Mouse (Mus musculus) midbrain, embryonic 15.5 days (tissue): ENCODE results near the gene Them5. TPM values are rescaled to one million over a fixed set of nuclear protein-coding genes. Genes with fewer than 3 reads are reported as not detected.

ENCODE experiments used
- ATAC-seq: fragments of 200-750 bp; cut with Nextera tagmentation; replicated peaks from 2 replicates; pipeline ENCODE4 v1.8.0; 2017; ENCODE audit warnings: moderate TSS enrichment
- H3K27ac ChIP-seq: fragments of 300-500 bp; sonication (generic); 2 replicates; pipeline ENCODE4 v1.5.1; 2015; ENCODE audit warnings: mild to moderate bottlenecking, inconsistent platforms
- H3K27me3 ChIP-seq: fragments of 300-500 bp; sonication (generic); replicated peaks from 2 replicates; pipeline ENCODE4 v1.6.1; 2015; ENCODE audit warnings: inconsistent platforms
- H3K36me3 ChIP-seq: fragments of 300-500 bp; sonication (generic); replicated peaks from 2 replicates; pipeline ENCODE4 v1.6.1; 2015; ENCODE audit warnings: inconsistent platforms
- H3K4me1 ChIP-seq: fragments of 300-500 bp; sonication (generic); 2 replicates; pipeline ENCODE4 v1.6.1; 2015; ENCODE audit warnings: inconsistent platforms
- H3K4me2 ChIP-seq: fragments of 300-500 bp; sonication (generic); 2 replicates; pipeline ENCODE4 v1.6.1; 2015; ENCODE audit warnings: inconsistent platforms, mild to moderate bottlenecking, moderate library complexity
- H3K4me3 ChIP-seq: fragments of 300-500 bp; sonication (generic); 2 replicates; pipeline ENCODE4 v1.5.1; 2015; ENCODE audit warnings: mild to moderate bottlenecking, inconsistent platforms
- H3K9ac ChIP-seq: fragments of 300-500 bp; sonication (generic); 2 replicates; pipeline ENCODE4 v1.6.1; 2015; ENCODE audit warnings: mild to moderate bottlenecking, inconsistent platforms
- H3K9me3 ChIP-seq: fragments of 300-500 bp; sonication (generic); 2 replicates; pipeline ENCODE4 v1.6.1; 2016; ENCODE audit warnings: inconsistent platforms
- WGBS: fragments of 180-500 bp; shearing (Covaris S2); methylation state at CpG from one replicate; pipeline ENCODE4 v1.1.7; 2015; ENCODE audit warnings: mixed read lengths; 5-methylcytosine and 5-hydroxymethylcytosine counted together
- polyA plus RNA-seq: library from polyadenylated mRNA; unstranded; fragments of >200 nt; fragmentation: Nextera tagmentation; extraction: Ambion mirVana; gene quantifications from 2 replicates; pipeline ENCODE4 v1.2.1, GENCODE M21; 2015

Gene Them5
- polyA plus RNA-seq, 1 experiment from 2014 or later, result not detected

GRCm38 (mm10) chr3:94372641-94373040, 30.7 kb downstream of the Them5 start, which contains the start of gene Rorc:
Gene Rorc, plus strand, starts transcription at chr3:94372794.
- Histone ChIP-seq H3K4me3 (0 out of 2 replicates have a peak within 1 kb of the TSS, but pooled peaks have one; percentile 7), H3K9me3 (no peaks in the 10 kb centered on the region), H3K9ac (no peak within 1 kb of the TSS), H3K36me3 (no peaks in the 10 kb centered on the region), H3K4me1 (peaks cover 22% of the 10 kb centered on the region), H3K27me3 (no peaks in the 10 kb centered on the region), H3K27ac (no peak within 1 kb of the TSS), H3K4me2 (peak within 1 kb of the TSS; percentile 42)
- no peak for ATAC-seq
- 14% methylated on average over 5 of the region's 5 CpGs for WGBS

GRCm38 (mm10) chr3:94373090-94373489, 31.2 kb downstream of the Them5 start:
- ATAC-seq, result peak; percentile 35
- WGBS, result 4% methylated on average over 10 of the region's 10 CpGs
- Histone ChIP-seq H3K9ac (no peak overlapping the region), H3K36me3 (no peaks in the 10 kb centered on the region), H3K27me3 (no peaks in the 10 kb centered on the region), H3K4me2 (peak overlapping the region; percentile 42), H3K27ac (no peak overlapping the region), H3K4me1 (peaks cover 22% of the 10 kb centered on the region), H3K4me3 (0 out of 2 replicates have a peak overlapping the region, but pooled peaks have one; percentile 7), H3K9me3 (no peaks in the 10 kb centered on the region)

GRCm38 (mm10) chr3:94373597-94374011, 31.7 kb downstream of the Them5 start:
- Histone ChIP-seq H3K27ac (no peak overlapping the region), H3K4me3 (no peak overlapping the region), H3K27me3 (no peaks in the 10 kb centered on the region), H3K4me2 (peak overlapping the region; percentile 42), H3K9ac (no peak overlapping the region), H3K36me3 (no peaks in the 10 kb centered on the region), H3K4me1 (peaks cover 22% of the 10 kb centered on the region), H3K9me3 (no peaks in the 10 kb centered on the region)
- ATAC-seq, result peak; percentile 62
- WGBS, result 2% methylated on average over 5 of the region's 5 CpGs

- Histone ChIP-seq H3K9me3 (no peaks in the 10 kb centered on the region), H3K4me3 (no peak overlapping the region), H3K27me3 (no peaks in the 10 kb centered on the region), H3K9ac (no peak overlapping the region), H3K36me3 (no peaks in the 10 kb centered on the region), H3K27ac (no peak overlapping the region), H3K4me1 (peaks cover 22% of the 10 kb centered on the region), H3K4me2 (no peak overlapping the region)
- ATAC-seq, result no peak
These were observed 32.7 kb downstream of the Them5 start for GRCm38 (mm10) chr3:94374636-94375035.

- H3K4me1 ChIP-seq, result peaks cover 23% of the 10 kb centered on the region
- WGBS, result 70% methylated on average over 2 of the region's 2 CpGs
- H3K27me3 ChIP-seq, result no peaks in the 10 kb centered on the region
- no peak for ATAC-seq
- H3K4me3 ChIP-seq, result no peak overlapping the region
- no peaks in the 10 kb centered on the region for H3K9me3 ChIP-seq
- no peaks in the 10 kb centered on the region for H3K36me3 ChIP-seq
- no peak overlapping the region for H3K9ac ChIP-seq
- H3K4me2 ChIP-seq, result no peak overlapping the region
- H3K27ac ChIP-seq, result no peak overlapping the region
These were observed 33.2 kb downstream of the Them5 start for GRCm38 (mm10) chr3:94375146-94375545.

- Histone ChIP-seq H3K27me3 (no peaks in the 10 kb centered on the region), H3K4me1 (peaks cover 24% of the 10 kb centered on the region), H3K4me3 (no peak overlapping the region), H3K4me2 (no peak overlapping the region), H3K36me3 (no peaks in the 10 kb centered on the region), H3K9ac (no peak overlapping the region), H3K27ac (no peak overlapping the region), H3K9me3 (no peaks in the 10 kb centered on the region)
- 49% methylated on average over 5 of the region's 5 CpGs for WGBS
- ATAC-seq, result no peak
These were observed 34.0 kb downstream of the Them5 start for GRCm38 (mm10) chr3:94375861-94376260.

- WGBS, result 22% methylated on average over 13 of the region's 13 CpGs
- Histone ChIP-seq H3K4me2 (no peak overlapping the region), H3K9ac (no peak overlapping the region), H3K9me3 (no peaks in the 10 kb centered on the region), H3K36me3 (no peaks in the 10 kb centered on the region), H3K4me1 (peaks cover 19% of the 10 kb centered on the region), H3K27me3 (no peaks in the 10 kb centered on the region), H3K27ac (no peak overlapping the region), H3K4me3 (no peak overlapping the region)
- ATAC-seq, result no peak
These were observed 35.4 kb downstream of the Them5 start for GRCm38 (mm10) chr3:94377028-94377923.

GRCm38 (mm10) chr3:94379831-94380510, 38.1 kb downstream of the Them5 start:
- Histone ChIP-seq H3K4me1 (0 out of 2 replicates have a peak, but pooled peaks cover 2% of the 10 kb centered on the region), H3K9me3 (no peaks in the 10 kb centered on the region), H3K4me2 (no peak overlapping the region), H3K27ac (no peak overlapping the region), H3K9ac (no peak overlapping the region), H3K4me3 (no peak overlapping the region), H3K36me3 (no peaks in the 10 kb centered on the region), H3K27me3 (no peaks in the 10 kb centered on the region)
- 29% methylated on average over 9 of the region's 9 CpGs for WGBS
- ATAC-seq, result no peak

GRCm38 (mm10) chr3:94382308-94382707, 40.4 kb downstream of the Them5 start:
- Histone ChIP-seq H3K27me3 (no peaks in the 10 kb centered on the region), H3K4me1 (0 out of 2 replicates have a peak, but pooled peaks cover 2% of the 10 kb centered on the region), H3K4me2 (no peak overlapping the region), H3K27ac (no peak overlapping the region), H3K36me3 (no peaks in the 10 kb centered on the region), H3K9ac (no peak overlapping the region), H3K4me3 (no peak overlapping the region), H3K9me3 (no peaks in the 10 kb centered on the region)
- 73% methylated on average over 5 of the region's 5 CpGs for WGBS
- no peak for ATAC-seq

- no peak overlapping the region for H3K9ac ChIP-seq
- WGBS, result 54% methylated on average over 3 of the region's 3 CpGs
- no peak overlapping the region for H3K4me2 ChIP-seq
These were observed 41.6 kb downstream of the Them5 start for GRCm38 (mm10) chr3:94383476-94383875.

GRCm38 (mm10) chr3:94386671-94387070, 44.8 kb downstream of the Them5 start:
- no peaks in the 10 kb centered on the region for H3K4me1 ChIP-seq
- H3K27me3 ChIP-seq, result no peaks in the 10 kb centered on the region
- no peaks in the 10 kb centered on the region for H3K36me3 ChIP-seq
- H3K27ac ChIP-seq, result no peak overlapping the region
- H3K9me3 ChIP-seq, result no peaks in the 10 kb centered on the region
- no peak overlapping the region for H3K4me2 ChIP-seq
- no peak for ATAC-seq
- H3K4me3 ChIP-seq, result no peak overlapping the region
- H3K9ac ChIP-seq, result no peak overlapping the region
- WGBS, result 57% methylated on average over 4 of the region's 4 CpGs

More at GRCm38 (mm10) chr3:94383476-94383875, 41.6 kb downstream of the Them5 start:
- Histone ChIP-seq H3K36me3 (no peaks in the 10 kb centered on the region), H3K9me3 (no peaks in the 10 kb centered on the region), H3K4me3 (no peak overlapping the region), H3K27ac (no peak overlapping the region), H3K27me3 (no peaks in the 10 kb centered on the region), H3K4me1 (0 out of 2 replicates have a peak, but pooled peaks cover 2% of the 10 kb centered on the region)
- ATAC-seq, result no peak

- no peaks in the 10 kb centered on the region for H3K9me3 ChIP-seq
- ATAC-seq, result no peak
- no peaks in the 10 kb centered on the region for H3K36me3 ChIP-seq
- no peak overlapping the region for H3K9ac ChIP-seq
- no peak overlapping the region for H3K4me2 ChIP-seq
- H3K27ac ChIP-seq, result no peak overlapping the region
- H3K4me1 ChIP-seq, result no peaks in the 10 kb centered on the region
- H3K27me3 ChIP-seq, result no peaks in the 10 kb centered on the region
- H3K4me3 ChIP-seq, result no peak overlapping the region
- WGBS, result 91% methylated on average over 10 of the region's 10 CpGs
These were observed 45.5 kb downstream of the Them5 start for GRCm38 (mm10) chr3:94387391-94387790.
